Mouse (Mus musculus) kidney, postnatal 10 days (tissue): ENCODE results near the gene Chn2.

Experiments
- DNase-seq: peaks from one replicate; pipeline ENCODE4 v3.0.0; 2021; ENCODE audit warnings: mixed read lengths

Gene Chn2

DNA sequence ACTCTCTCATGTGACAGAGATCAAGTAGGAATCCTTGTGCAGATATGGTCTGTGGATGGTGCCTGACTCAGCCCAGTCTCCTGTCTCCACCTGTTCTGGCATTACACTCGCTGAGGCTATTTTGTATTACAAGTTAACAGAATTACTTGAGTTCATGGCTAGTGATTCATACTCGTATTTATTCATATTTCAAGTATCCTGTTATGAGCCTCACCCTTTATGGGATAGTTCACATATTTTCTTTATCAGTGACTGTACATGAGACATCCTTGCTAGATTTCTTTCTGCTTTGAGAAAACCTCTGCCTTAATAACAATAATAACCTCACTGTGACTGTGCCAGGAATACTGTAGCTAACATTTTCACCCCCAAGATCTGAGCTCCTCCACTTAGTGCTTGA, 164.0 kb downstream of the Chn2 start:
- no peak for DNase-seq

DNA sequence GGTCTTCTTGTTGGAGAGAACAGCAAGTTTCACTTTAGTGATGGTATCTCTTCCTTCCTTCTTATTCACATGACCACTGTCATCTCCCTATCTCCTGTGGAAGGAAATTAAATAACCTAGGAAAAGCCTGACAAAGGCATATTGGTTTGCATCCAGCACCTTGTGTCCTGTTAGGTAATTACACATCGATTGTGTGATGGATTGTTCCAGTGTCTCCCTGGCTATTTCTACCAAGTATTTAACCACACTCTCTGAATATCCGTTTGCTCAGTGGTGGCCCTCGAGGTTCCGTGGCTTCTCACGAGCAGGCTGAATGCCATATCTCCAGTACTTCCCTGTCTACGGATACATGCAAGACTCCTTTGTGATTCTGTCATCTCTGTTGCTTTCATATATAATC, 164.6 kb downstream of the Chn2 start:
- DNase-seq: no peak

DNA sequence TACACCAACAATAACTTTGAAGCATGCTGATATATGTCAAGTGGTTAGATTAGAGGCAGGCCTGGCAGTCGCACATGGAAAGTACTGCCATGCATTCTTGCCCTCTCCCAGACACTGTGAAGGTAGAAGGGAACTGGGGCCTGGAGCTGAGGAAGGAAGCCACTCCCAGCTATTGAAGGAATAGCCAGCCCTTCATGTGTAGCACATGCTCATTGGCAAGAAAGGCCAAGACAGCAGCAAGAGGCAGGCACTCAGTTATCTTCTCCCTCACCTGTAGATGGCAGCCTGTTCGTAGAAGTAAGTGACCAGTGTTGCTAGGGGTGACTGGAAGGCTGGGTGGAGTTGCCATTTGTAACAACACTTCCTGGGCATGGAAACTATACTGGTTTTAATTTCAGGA, 165.6 kb downstream of the Chn2 start:
- peak; percentile 31 for DNase-seq

DNA sequence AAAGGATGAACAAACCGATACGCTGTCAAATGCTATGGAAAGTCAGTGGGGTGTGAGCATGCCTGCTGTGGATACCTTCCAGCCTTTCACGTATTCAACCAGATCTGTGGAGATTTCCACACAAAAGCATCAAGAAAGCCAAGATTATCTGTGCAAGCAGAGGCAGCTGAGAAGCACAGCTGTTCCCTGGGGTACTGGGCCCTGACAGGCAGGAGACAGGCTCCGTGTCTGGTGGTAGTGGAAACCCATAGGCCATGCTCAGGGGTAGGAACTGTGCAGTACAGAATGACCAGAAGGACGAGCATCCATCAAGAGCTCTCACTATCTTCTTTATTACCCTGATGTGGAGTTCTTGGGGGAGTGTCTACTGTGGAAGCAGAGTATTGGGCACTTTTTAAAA, 166.1 kb downstream of the Chn2 start:
- DNase-seq: no peak

DNA sequence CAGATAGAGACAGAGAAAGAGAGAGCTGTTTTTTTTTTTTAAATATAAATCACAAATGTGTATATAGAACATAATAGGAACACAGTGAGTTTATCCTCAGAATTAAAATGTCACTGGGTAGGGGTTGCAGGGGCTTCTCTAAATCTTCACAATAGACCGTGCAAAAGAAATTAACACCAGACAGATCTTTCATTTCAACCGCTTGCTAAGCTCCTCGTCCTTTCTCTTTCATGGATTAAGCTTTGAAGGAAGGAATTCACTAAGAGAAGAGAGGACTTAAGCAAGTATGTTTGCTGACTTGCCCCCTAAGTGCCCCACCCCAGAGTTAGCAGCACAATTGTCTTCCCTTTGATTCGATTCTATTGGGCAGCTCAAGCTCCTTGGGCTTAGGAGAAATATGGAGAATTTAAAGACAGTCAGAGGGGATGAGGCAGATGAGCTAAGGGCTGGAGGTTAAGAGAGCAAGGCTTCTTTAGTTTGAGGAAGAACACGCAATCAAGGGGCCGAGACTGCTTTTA, 166.9 kb downstream of the Chn2 start:
- DNase-seq: no peak

DNA sequence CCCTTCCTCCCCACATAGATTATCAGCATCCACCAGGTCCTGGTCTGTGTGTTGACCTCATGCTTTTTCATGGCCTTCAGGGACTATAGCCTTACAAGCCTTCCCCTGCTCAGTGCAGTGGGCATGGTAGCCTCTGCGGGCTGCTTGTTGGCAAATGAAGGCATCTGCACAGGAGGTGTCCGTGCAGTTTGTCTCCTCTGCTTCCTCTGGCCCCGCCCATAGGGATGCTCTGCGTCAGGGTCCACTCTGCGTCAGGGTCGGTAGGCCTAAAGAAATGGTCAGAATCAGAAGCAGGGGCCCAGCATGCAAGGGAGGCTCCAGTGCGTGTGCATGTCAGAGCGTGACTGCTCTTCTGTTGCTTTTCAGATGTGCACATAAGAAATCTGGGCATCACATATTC, 169.4 kb downstream of the Chn2 start:
- no peak for DNase-seq

DNA sequence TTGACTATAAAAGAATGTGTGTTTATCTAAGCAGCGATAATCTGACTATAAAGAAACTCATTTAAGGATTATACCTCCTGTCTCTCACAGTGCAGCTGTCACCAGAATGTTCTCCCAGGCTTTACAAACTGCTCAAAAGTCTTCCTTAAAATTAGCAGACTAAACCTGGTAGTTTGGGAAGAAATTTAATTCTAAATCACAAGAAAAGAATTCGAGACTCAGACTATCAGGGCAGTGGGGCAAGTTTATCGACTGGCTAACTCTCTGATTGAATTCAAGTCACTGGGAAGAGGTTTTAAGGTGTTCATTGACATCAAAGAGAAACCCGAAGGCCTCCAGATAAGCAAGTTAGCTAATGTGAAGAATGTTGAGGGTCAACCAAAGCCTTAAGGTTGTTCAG, 171.6 kb downstream of the Chn2 start:
- no peak for DNase-seq

DNA sequence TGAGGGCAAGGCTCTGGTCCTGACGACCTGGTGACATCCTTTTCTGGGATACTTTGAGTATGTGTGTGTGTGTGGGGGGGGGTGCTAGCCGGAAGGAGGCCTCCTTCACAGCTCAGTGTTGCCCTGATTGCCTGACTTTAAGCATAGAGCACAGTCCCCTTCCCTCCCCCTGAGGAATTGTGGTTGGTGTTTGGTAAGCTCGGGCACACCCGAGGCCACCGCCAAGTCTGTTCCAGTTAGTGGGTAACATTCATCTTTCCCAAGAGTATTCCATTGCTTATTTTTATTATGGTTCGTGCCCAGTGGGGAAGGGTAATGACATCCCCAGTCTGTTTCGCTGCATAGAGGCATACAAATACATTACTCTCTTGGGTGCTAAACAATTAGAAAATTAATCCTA, 172.6 kb downstream of the Chn2 start:
- DNase-seq: no peak

DNA sequence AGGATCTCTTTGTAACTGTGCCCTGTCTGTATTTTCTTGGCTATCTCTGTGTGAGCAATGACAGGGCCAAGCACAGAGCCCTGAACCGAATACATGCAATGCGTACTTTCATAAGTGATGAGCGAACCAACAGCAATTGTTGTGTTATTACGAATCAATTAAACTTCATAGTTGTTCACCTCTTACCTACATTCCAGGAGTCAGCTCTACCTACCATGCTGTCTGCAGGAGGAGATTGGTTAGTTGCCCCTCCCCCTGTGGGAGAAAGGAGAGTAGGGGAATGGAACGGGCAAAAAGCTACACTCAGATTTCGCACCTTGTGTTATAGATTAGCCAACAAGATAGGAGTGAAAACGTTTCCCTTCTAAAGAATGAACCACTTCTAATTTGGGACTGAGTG, 174.4 kb downstream of the Chn2 start:
- no peak for DNase-seq

DNA sequence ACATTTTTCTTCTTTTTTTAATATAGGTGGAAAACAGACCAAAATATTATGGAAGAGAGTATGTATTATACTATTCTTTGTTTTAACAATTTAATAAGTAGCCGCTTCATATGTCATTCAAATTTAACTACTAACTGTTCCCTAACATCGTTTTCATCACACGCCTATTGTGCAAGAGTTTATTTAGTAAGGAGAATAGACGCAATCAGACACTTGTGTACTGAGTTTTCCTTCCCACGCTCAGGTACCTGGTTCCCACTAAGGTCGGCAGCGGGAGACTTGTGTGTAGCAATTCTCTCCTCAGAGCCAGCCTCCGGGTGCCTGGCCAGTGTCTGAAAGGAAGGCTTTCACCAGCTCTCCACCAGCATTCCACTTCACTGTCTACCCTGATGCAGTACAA, 176.3 kb downstream of the Chn2 start:
- DNase-seq: no peak

DNA sequence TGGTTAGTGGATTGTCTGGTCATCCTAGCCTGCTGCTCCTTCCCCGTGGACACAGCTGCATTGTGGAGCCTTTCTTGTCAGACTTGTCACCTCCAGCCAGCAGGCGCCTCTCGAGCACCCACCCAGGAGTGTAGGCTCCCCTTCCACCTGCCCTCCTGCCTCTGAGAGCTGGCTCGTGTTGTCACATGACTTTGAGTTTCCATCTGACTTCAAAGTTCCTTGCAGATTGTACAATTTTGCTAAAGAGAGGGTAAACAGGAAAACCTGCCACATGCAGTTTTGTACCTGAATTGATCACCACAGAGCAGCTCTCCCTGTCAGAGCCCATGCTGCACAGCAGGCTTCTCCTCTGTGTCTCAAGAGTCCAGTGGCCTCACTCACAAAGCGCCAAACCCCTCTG, 177.2 kb downstream of the Chn2 start:
- no peak for DNase-seq

DNA sequence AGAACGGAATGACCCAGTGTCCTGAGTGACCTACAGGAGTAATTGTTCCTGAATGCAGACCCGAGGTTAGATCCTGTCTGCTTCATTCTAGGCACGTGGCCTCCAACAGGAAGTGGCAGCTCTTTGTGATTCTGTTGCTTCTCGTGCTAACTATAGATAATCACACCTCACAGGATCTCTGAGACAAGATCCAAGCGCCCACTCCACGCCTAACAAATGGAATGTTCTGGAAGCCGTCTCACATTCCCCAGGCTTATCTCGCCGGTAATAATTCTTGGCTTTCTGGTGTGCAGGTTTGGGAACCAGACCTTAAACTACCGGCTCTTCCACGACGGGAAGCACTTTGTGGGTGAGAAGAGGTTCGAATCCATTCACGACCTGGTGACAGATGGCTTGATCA, 180.8 kb downstream of the Chn2 start:
- no peak for DNase-seq

DNA sequence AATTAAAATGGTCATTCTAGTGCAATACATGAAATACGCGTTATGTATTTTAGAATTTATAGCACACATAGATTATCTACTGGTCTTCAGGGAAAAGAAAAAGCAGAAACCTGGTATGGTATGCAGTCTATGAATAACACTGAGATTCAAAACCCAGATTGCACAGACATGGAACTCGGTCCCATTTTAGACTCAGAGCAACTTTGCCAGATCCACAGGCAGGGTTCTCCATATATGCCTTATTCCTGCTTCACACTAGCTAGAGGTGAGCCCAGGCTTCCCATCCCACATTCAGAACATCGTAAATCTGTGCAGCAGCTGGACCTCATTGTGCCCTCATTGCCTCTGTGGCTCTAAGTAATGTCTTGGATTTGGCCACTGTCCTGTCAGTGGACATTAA, 184.2 kb downstream of the Chn2 start:
- DNase-seq: no peak

DNA sequence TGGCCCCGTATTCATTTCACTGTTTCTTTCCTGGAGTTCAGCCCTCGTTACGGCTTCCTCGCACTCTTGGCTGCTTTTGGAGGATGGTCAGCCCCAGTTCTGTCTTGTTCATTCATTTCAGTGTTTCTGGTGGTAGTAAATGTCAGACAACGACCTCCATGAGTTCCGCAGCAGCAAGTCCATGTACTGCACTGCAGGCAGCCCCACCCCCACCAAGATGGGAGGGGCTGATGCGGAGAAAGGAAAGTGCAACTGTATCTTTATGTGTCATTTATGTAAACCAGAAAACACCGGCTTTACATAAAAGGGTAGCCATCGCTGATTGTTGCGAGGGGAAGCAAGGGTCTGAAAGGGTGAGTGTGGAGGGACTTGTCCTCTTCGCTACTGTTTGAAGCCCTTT, 185.0 kb downstream of the Chn2 start:
- DNase-seq: no peak

DNA sequence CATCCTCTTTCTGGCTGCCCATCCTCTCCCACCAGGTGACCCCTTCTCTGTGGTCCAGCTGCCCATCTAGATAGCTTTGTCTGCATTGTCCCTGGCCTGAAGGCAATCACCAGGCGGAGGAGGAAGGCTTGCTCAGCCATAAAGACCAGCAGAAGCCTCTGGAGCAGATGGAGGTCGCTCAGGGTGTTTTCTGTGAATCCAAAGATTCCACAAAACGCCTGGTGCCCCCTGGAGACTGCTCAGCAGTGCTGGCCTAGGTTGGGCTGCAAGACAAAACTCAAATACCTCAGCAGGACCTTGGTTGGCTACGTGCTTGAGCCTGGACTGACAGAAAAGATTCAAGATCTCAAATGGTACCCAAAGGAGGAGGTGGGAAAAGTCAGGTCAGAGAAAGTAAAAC, 186.0 kb downstream of the Chn2 start:
- DNase-seq: no peak

DNA sequence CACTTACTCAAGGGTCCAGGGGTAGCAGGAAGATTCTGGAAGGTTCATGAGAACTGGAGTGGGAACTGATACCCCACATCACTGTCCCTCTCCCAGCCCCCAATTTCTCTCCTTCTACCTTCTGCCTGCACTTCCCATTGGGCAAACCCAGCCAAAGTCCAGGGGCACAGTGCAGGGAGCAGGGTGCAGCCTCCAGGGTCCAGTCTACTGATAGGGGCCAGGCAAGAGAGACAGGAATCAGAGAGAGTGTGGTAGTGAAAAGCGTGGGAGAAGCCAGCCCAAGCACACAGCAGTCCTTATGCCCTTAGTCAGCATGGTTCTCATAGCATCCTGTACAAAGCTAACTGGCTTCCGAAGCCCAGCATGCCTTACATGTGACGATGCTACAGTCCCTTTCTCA, 187.7 kb downstream of the Chn2 start:
- no peak for DNase-seq

DNA sequence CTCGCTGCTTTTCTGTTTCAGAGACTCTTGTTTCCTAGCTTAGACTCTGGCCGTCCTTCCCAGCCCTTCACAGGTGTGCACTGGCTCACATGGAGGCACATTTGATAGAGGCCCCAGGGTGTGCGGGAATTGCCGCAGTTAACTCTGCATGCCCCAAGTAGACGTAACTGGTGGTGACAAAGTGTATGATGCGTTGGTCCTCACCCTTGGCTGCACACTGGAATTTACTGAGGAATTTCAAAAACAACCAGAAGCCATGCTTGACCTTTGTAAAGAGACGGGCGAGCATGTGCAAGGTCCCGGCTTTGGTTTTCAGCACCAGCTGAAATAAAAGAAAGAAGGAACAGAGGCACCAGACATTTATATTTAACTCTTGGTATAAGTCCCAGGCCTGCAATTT, 189.1 kb downstream of the Chn2 start:
- peak; percentile 48 for DNase-seq

DNA sequence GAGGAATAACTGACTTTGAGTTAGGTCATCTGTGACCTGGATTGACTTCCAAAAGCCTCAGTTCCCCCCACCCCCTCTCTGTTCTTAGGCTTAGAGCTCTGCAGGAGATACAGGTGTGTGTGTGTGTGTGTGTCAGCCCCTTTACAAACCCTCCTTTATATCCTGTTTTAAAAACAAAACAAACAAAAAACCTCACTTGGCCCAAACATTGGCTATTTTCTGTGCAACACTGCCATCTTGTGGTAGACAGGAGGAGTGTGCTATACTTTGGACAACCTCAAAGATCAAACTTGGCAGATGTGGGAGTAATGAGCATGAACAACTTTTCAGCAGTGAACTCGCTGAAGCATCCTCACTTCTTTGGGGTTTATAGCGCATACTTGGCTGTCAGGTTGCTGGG, 189.5 kb downstream of the Chn2 start:
- peak; percentile 69 for DNase-seq

DNA sequence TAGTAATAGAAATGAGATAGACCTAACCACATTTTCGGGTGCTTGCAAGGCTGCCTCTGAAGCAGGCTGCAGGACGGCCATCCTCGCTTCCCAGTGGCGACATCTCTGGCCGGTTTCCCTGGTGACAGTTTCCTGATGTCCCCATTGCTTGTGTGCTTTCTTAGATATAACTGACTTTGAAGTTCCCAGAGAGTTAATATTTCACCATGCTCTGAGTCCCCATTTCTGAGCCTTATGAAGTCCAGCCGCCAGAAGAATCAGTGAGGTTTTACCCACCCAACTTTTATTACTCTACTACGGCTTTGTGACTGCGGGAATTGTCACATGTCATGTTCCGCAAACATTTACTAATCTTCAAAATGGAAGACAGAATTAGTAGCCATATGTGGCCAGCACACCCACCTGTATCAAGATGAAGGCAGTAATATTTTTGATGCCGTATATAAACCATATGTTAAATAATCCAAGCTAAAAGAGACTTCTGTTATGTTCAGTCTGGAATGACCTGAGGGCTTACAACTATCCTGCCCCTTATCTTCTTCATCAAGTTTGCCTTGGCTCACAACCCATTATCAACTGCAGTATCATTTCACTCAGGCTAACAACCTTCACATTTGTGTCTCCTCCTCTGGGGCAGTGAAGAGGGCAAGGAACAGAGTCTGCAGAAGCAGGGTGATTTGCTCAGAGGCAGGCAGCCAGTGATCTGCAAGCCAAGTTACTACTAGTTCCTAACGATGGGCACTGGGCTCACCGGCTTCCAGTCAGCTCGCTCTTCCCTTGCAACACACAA, 192.6 kb downstream of the Chn2 start:
- no peak for DNase-seq

DNA sequence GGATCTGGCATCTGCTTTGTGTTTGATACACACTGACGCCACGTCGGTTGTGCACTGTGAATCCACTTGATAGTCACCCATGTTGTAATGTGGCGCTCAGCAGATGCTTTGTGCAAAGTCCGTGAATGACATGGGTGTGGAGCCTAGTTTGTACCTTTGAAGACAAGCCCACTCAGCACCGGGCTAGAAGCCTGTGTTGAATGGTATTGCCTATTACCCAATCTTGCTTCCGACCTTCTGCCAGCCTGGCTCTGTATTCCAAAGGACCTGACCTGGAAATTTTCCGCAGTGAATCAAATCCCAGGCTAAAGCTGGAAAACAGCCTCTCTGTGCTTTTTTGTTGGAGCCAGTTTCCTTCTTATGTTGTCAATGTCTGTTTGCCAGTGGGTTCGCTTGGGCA, 197.1 kb downstream of the Chn2 start:
- no peak for DNase-seq

DNA sequence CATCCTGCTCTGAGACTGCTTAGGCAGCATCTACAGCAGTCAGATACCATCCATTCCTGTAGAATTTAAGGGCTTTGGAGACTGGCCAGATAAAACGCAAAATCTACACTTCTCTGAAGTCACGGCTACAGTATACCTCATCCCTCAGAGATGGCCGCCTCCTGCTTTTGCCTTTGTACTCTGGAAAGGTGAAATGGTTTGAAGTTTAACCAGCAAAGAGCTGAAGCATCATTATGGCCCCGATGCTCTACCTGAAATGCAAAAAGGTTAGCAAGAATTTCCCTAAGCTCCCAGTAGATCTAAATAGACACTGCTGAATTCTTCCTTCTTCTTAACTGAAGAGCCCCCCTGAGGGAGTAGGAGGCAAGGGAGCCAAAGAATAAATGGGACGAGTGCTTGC, 202.4 kb downstream of the Chn2 start:
- no peak for DNase-seq

DNA sequence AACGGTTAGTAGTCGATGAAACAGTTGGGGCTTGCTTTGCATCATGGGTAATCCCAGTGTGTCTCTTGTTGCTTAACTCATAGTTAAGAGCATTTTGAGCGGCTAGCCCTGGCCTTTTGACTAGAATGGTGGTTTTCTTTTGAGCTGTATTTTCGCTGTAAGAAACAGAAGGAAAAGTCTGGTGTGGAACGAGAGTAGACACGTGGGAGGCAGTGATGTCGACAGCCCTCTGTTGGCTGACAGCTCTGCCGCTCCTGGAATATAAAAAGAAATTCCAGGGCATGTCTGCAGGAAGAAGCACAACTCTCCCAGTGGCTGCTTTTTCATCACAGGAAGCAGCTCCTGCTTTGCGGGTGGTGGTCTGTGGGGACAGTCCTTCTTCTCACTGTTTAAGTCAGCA, 202.9 kb downstream of the Chn2 start:
- DNase-seq: peak; percentile 23

DNA sequence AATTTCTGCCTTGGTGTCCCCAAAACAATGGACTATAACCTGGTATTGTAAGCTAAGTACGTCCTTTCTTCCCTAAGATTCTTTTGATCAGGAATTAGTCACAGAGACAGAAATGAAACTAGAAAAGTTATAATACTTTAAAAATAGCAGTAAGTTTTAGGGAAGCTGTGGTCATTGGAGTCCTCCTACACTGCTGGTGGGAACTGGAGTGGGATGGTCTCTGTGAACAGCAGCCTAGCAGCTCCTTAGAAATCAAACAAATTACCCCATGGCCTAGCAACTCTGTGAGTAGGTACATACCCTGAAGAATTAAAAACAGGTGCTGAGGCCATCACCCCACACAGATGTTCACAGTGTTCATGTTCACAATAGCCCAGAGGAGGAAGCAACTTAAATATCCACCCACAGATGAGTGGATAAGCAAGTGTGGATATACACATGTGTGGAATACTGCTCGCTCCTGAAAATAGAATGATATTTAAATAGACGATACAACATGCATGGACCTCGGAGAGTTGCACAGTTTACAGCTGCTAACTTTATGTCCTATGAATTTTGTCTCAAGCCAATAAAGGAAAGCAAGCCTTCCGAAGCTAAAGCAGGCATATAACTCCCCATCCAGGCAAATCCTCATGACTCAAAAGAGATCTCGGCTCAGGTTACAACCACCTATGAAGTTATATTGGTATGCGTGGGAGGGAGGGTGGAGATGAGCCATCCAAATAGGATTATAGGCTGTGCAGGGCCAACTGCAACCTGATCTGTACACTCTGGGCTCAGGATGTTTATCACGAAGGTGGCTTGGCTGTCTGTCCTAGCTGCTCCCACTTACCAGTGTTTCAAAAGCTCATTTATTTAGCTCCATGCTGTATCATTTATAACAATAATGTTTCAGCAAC, 209.2 kb downstream of the Chn2 start:
- DNase-seq: no peak
